Mouse (Mus musculus) C2C12 (cell line): ENCODE results near the gene Mybpc3.

Experiments
- CEBPB ChIP-seq: IDR thresholded peaks from one replicate; pipeline ENCODE4 v1.6.1; 2011; ENCODE audit warnings: low read depth, mild to moderate bottlenecking, control low read depth, moderate library complexity
- CTCF ChIP-seq: IDR thresholded peaks from one replicate; pipeline ENCODE4 v1.5.1; 2011; ENCODE audit not compliant: control insufficient read depth, insufficient read depth, insufficient read length
- FOSL1 ChIP-seq: IDR thresholded peaks from one replicate; pipeline ENCODE4 v1.8.0; 2011; ENCODE audit warnings: mild to moderate bottlenecking, low read length; ENCODE audit not compliant: poor library complexity, insufficient read depth, severe bottlenecking
- MYOG ChIP-seq: IDR thresholded peaks from one replicate; pipeline ENCODE4 v1.6.1; 2011; ENCODE audit not compliant: control insufficient read depth, insufficient read length; ENCODE audit errors: extremely low read depth
- USF1 ChIP-seq: IDR thresholded peaks from one replicate; pipeline ENCODE4 v1.6.1; 2011; ENCODE audit warnings: low read depth, mild to moderate bottlenecking, control low read depth, moderate library complexity

GRCm38 (mm10) chr2:91152885-91153377, 35.0 kb downstream of the Mybpc3 start:
- no peak for TF ChIP-seq FOSL1
- TF ChIP-seq CTCF, result no peak
- no peak for TF ChIP-seq USF1
- TF ChIP-seq MYOG, result no peak
- no peak for TF ChIP-seq CEBPB
